Mouse (Mus musculus): ENCODE data around the gene Olfr544. TPM values are rescaled to one million over a fixed set of nuclear protein-coding genes. Genes with fewer than 3 reads are reported as not detected.

Gene Olfr544
- polyA plus RNA-seq, 1 experiment from 2014 or later = 0.10 TPM

Other genes with a start within 250 kb of the Olfr544 start
- 66.6 and 68.0 TPM in 2 replicates for gene Rhog, start 232.3 kb downstream of the Olfr544 start, polyA plus RNA-seq (2014; fragmentation: Nextera tagmentation; extraction: Ambion mirVana)
- gene Stim1, start 220.5 kb downstream of the Olfr544 start, polyA plus RNA-seq (2014; fragmentation: Nextera tagmentation; extraction: Ambion mirVana) = 36.4 TPM in 2 replicates
- gene Rrm1, start 46.6 kb downstream of the Olfr544 start, polyA plus RNA-seq (2014; fragmentation: Nextera tagmentation; extraction: Ambion mirVana) = 98.1 and 123 TPM in 2 replicates
- 0.31 and 0.97 TPM in 2 replicates for gene Olfr543, start 6.6 kb downstream of the Olfr544 start, polyA plus RNA-seq (2014; fragmentation: Nextera tagmentation; extraction: Ambion mirVana)
- not detected in 2 replicates for gene Olfr545, start 11.3 kb upstream of the Olfr544 start, polyA plus RNA-seq (2014; fragmentation: Nextera tagmentation; extraction: Ambion mirVana)
- gene Olfr547, start 46.4 kb upstream of the Olfr544 start, polyA plus RNA-seq (2014; fragmentation: Nextera tagmentation; extraction: Ambion mirVana) = not detected in 2 replicates
- gene Olfr548-ps1, start 52.6 kb upstream of the Olfr544 start, polyA plus RNA-seq (2014; fragmentation: Nextera tagmentation; extraction: Ambion mirVana) = not detected in 2 replicates
- not detected in 2 replicates for gene Olfr549, start 61.6 kb upstream of the Olfr544 start, polyA plus RNA-seq (2014; fragmentation: Nextera tagmentation; extraction: Ambion mirVana)
- gene Trim21, start 77.2 kb upstream of the Olfr544 start, polyA plus RNA-seq (2014; fragmentation: Nextera tagmentation; extraction: Ambion mirVana) = 0.58 and 1.1 TPM in 2 replicates
- 0.33 and 0.71 TPM in 2 replicates for gene Olfr550, start 83.1 kb upstream of the Olfr544 start, polyA plus RNA-seq (2014; fragmentation: Nextera tagmentation; extraction: Ambion mirVana)
- 0.03 TPM in 1 of 2 replicates, not detected in the other for gene Olfr551, start 103.6 kb upstream of the Olfr544 start, polyA plus RNA-seq (2014; fragmentation: Nextera tagmentation; extraction: Ambion mirVana)
- 0.14 TPM in 1 of 2 replicates, not detected in the other for gene Olfr552, start 109.5 kb upstream of the Olfr544 start, polyA plus RNA-seq (2014; fragmentation: Nextera tagmentation; extraction: Ambion mirVana)
- gene Olfr553, start 129.9 kb upstream of the Olfr544 start, polyA plus RNA-seq (2014; fragmentation: Nextera tagmentation; extraction: Ambion mirVana) = 0.08 TPM in 1 of 2 replicates, not detected in the other
- not detected in 2 replicates for gene Olfr554, start 150.1 kb upstream of the Olfr544 start, polyA plus RNA-seq (2014; fragmentation: Nextera tagmentation; extraction: Ambion mirVana)
- gene Olfr555, start 170.5 kb upstream of the Olfr544 start, polyA plus RNA-seq (2014; fragmentation: Nextera tagmentation; extraction: Ambion mirVana) = not detected in 2 replicates
- not detected in 2 replicates for gene Olfr556, start 176.6 kb upstream of the Olfr544 start, polyA plus RNA-seq (2014; fragmentation: Nextera tagmentation; extraction: Ambion mirVana)
- 12.6 and 15.4 TPM in 2 replicates for gene Trim68, start 199.0 kb upstream of the Olfr544 start, polyA plus RNA-seq (2014; fragmentation: Nextera tagmentation; extraction: Ambion mirVana)
- 0.10 and 0.12 TPM in 2 replicates for gene Olfr557, start 207.6 kb upstream of the Olfr544 start, polyA plus RNA-seq (2014; fragmentation: Nextera tagmentation; extraction: Ambion mirVana)
- gene Olfr558, start 213.9 kb upstream of the Olfr544 start, polyA plus RNA-seq (2014; fragmentation: Nextera tagmentation; extraction: Ambion mirVana) = 0.75 and 1.4 TPM in 2 replicates
- not detected in 2 replicates for gene Olfr33, start 230.8 kb upstream of the Olfr544 start, polyA plus RNA-seq (2014; fragmentation: Nextera tagmentation; extraction: Ambion mirVana)
- not detected in 2 replicates for gene Olfr559, start 239.2 kb upstream of the Olfr544 start, polyA plus RNA-seq (2014; fragmentation: Nextera tagmentation; extraction: Ambion mirVana)